Mouse (Mus musculus) embryonic fibroblast, embryonic 13.5 days (primary cell): Measurements from ENCODE around the gene Coq10b.

ENCODE experiments used
- CTCF ChIP-seq: IDR thresholded peaks from 2 replicates; pipeline ENCODE4 v1.5.1; 2011; ENCODE audit warnings: mild to moderate bottlenecking, control low read depth, low read length, moderate library complexity, borderline replicate concordance; ENCODE audit not compliant: insufficient read depth
- POLR2A ChIP-seq: IDR thresholded peaks from 2 replicates; pipeline ENCODE4 v1.6.1; 2011; ENCODE audit warnings: low read depth, mild to moderate bottlenecking, control low read depth, low read length, moderate library complexity

GRCm38 (mm10) chr1:55043164-55043563 is 9.4 kb upstream of the Coq10b start:
- TF ChIP-seq POLR2A (no peak), CTCF (no peak)
